Mouse (Mus musculus) midbrain, embryonic 14.5 days (tissue): ENCODE results near the gene Pak2. TPM values are rescaled to one million over a fixed set of nuclear protein-coding genes. Genes with fewer than 3 reads are reported as not detected.
"Not testable (repeated sequence)": the region's sequence is repeated elsewhere in the genome, so short reads cannot be mapped to it uniquely, and the experiment has no call there.

Experiments
- ATAC-seq: fragments of 200-750 bp; cut with Nextera tagmentation; 2 replicates; pipeline ENCODE4 v1.8.0; 2017; ENCODE audit warnings: moderate number of reproducible peaks, moderate library complexity; ENCODE audit not compliant: low FRiP score, low TSS enrichment
- DNase-seq: peaks from one replicate; pipeline ENCODE4 v3.0.0-alpha.2; 2015
- H3K27ac ChIP-seq: fragments of 300-500 bp; sonication (generic); replicated peaks from 2 replicates; pipeline ENCODE4 v1.5.1; 2014; ENCODE audit warnings: mild to moderate bottlenecking, low read depth, low read length, moderate library complexity
- H3K27me3 ChIP-seq: fragments of 300-500 bp; sonication (generic); 2 replicates; pipeline ENCODE4 v1.6.1; 2014; ENCODE audit warnings: low read length, control low read depth, mixed read lengths; ENCODE audit not compliant: control insufficient read depth, insufficient read depth
- H3K36me3 ChIP-seq: fragments of 300-500 bp; sonication (generic); 2 replicates; pipeline ENCODE4 v1.6.1; 2014; ENCODE audit warnings: low read length, control low read depth; ENCODE audit not compliant: control insufficient read depth, insufficient read depth
- H3K4me1 ChIP-seq: fragments of 300-500 bp; sonication (generic); 2 replicates; pipeline ENCODE4 v1.6.1; 2014; ENCODE audit warnings: mild to moderate bottlenecking, antibody characterized with exemption, low read length, control low read depth; ENCODE audit not compliant: control insufficient read depth, insufficient read depth
- H3K4me2 ChIP-seq: fragments of 300-500 bp; sonication (generic); 2 replicates; pipeline ENCODE4 v1.6.1; 2014; ENCODE audit warnings: mild to moderate bottlenecking, low read length, moderate library complexity
- H3K4me3 ChIP-seq: fragments of 300-500 bp; sonication (generic); replicated peaks from 2 replicates; pipeline ENCODE4 v1.5.1; 2014; ENCODE audit warnings: low read depth, low read length
- H3K9ac ChIP-seq: fragments of 300-500 bp; sonication (generic); replicated peaks from 2 replicates; pipeline ENCODE4 v1.6.1; 2014; ENCODE audit warnings: mild to moderate bottlenecking, low read length, moderate library complexity
- H3K9me3 ChIP-seq: fragments of 300-500 bp; sonication (generic); 2 replicates; pipeline ENCODE4 v1.6.1; 2016; ENCODE audit warnings: low read length, control low read depth, mixed read lengths; ENCODE audit not compliant: control insufficient read depth
- WGBS: fragments of 180-500 bp; shearing (Covaris S2); extraction: QIAGEN DNeasy Blood & Tissue Kit; methylation state at CpG from one replicate; pipeline ENCODE4 v1.1.7; 2014; 5-methylcytosine and 5-hydroxymethylcytosine counted together
- polyA plus RNA-seq: library from polyadenylated mRNA; unstranded; fragments of >200 nt; fragmentation: Nextera tagmentation; extraction: Ambion mirVana; gene quantifications from 2 replicates; pipeline ENCODE4 v1.2.1, GENCODE M21; 2014

Gene Pak2
- polyA plus RNA-seq, 1 experiment from 2014 or later, result 47.2 TPM

- no peak for DNase-seq
- WGBS, result 93% methylated on average over 13 of the region's 13 CpGs
- Histone ChIP-seq H3K4me2 (no peak overlapping the region), H3K4me1 (peaks cover 14% of the 10 kb centered on the region), H3K27ac (no peak overlapping the region), H3K4me3 (no peak overlapping the region), H3K36me3 (peaks cover 39% of the 10 kb centered on the region), H3K27me3 (no peaks in the 10 kb centered on the region), H3K9ac (no peak overlapping the region), H3K9me3 (no peaks in the 10 kb centered on the region)
- no peak for ATAC-seq
Measured at GRCm38 (mm10) chr16:32102295-32102694, 23.2 kb upstream of the Pak2 start.

GRCm38 (mm10) chr16:32099638-32100150 lies 20.6 kb upstream of the Pak2 start, which contains the start of the genes Pigx and Cep19:
Gene Pigx (minus strand): TSS chr16:32099740.
Gene Cep19 (plus strand): TSS chr16:32099800.
- ATAC-seq (peak; percentile 97), DNase-seq (peak; percentile 97)
- Histone ChIP-seq H3K27me3 (no peaks in the 10 kb centered on the region), H3K9me3 (no peaks in the 10 kb centered on the region), H3K27ac (peak within 1 kb of the TSS; percentile 80), H3K4me1 (peaks cover 14% of the 10 kb centered on the region), H3K9ac (peak within 1 kb of the TSS; percentile 84), H3K36me3 (peaks cover 28% of the 10 kb centered on the region), H3K4me2 (peak within 1 kb of the TSS; percentile 80), H3K4me3 (peak within 1 kb of the TSS; percentile 98)
- under 1% methylated on average over 34 of the region's 34 CpGs for WGBS

GRCm38 (mm10) chr16:32098897-32099637 lies 19.9 kb upstream of the Pak2 start:
- DNase-seq (no peak), ATAC-seq (peak; percentile 80)
- peak overlapping the region; percentile 80 for H3K4me2 ChIP-seq
- H3K4me1 ChIP-seq, result peaks cover 14% of the 10 kb centered on the region
- peak overlapping the region; percentile 98 for H3K4me3 ChIP-seq
- peaks cover 27% of the 10 kb centered on the region for H3K36me3 ChIP-seq
- peak overlapping the region; percentile 80 for H3K27ac ChIP-seq
- no peaks in the 10 kb centered on the region for H3K27me3 ChIP-seq
- peak overlapping the region; percentile 84 for H3K9ac ChIP-seq
- under 1% methylated on average over 39 of the region's 39 CpGs for WGBS
- no peaks in the 10 kb centered on the region for H3K9me3 ChIP-seq

GRCm38 (mm10) chr16:32097757-32098156 lies 18.6 kb upstream of the Pak2 start:
- not testable (repeated sequence) for H3K9me3 ChIP-seq, H3K27me3 ChIP-seq, DNase-seq, H3K27ac ChIP-seq, H3K9ac ChIP-seq, ATAC-seq, H3K4me3 ChIP-seq, H3K4me2 ChIP-seq
- WGBS, result 93% methylated on average over 2 of the region's 2 CpGs
- Histone ChIP-seq H3K36me3 (peaks cover 14% of the 10 kb centered on the region), H3K4me1 (peaks cover 14% of the 10 kb centered on the region)

- WGBS, result 97% methylated on average over 7 of the region's 7 CpGs
- ATAC-seq, result no peak
- peaks cover 63% of the 10 kb centered on the region for H3K36me3 ChIP-seq
- H3K4me1 ChIP-seq, result no peaks in the 10 kb centered on the region
- DNase-seq, result no peak
- no peak overlapping the region for H3K27ac ChIP-seq
- no peak overlapping the region for H3K4me3 ChIP-seq
- no peaks in the 10 kb centered on the region for H3K27me3 ChIP-seq
- no peak overlapping the region for H3K9ac ChIP-seq
- no peak overlapping the region for H3K4me2 ChIP-seq
- H3K9me3 ChIP-seq, result no peaks in the 10 kb centered on the region
Measured at GRCm38 (mm10) chr16:32091466-32091865, 12.3 kb upstream of the Pak2 start.

GRCm38 (mm10) chr16:32087629-32088443 lies 8.7 kb upstream of the Pak2 start:
- H3K27me3 ChIP-seq, result no peaks in the 10 kb centered on the region
- no peaks in the 10 kb centered on the region for H3K9me3 ChIP-seq
- DNase-seq (no peak), ATAC-seq (no peak)
- no peak overlapping the region for H3K9ac ChIP-seq
- peaks cover 86% of the 10 kb centered on the region for H3K36me3 ChIP-seq
- no peak overlapping the region for H3K27ac ChIP-seq
- no peak overlapping the region for H3K4me2 ChIP-seq
- no peak overlapping the region for H3K4me3 ChIP-seq
- WGBS, result 94% methylated on average over 17 of the region's 17 CpGs
- H3K4me1 ChIP-seq, result no peaks in the 10 kb centered on the region

GRCm38 (mm10) chr16:32078408-32078990 lies 643 bp downstream of the Pak2 start:
- Histone ChIP-seq H3K9ac (peak overlapping the region; percentile 97), H3K36me3 (peaks cover 6% of the 10 kb centered on the region; the same call in 1 of the 2 replicates), H3K4me3 (peak overlapping the region; percentile 89), H3K4me1 (peaks cover 20% of the 10 kb centered on the region), H3K27me3 (no peaks in the 10 kb centered on the region), H3K9me3 (no peaks in the 10 kb centered on the region), H3K27ac (peak overlapping the region; percentile 93), H3K4me2 (peak overlapping the region; percentile 81)
- DNase-seq, result peak; percentile 67
- WGBS, result under 1% methylated on average over 30 of the region's 30 CpGs
- ATAC-seq, result no peak

GRCm38 (mm10) chr16:32077648-32078407 lies 1.3 kb downstream of the Pak2 start:
- H3K27ac ChIP-seq, result no peak overlapping the region
- no peaks in the 10 kb centered on the region for H3K27me3 ChIP-seq
- peaks cover 20% of the 10 kb centered on the region for H3K4me1 ChIP-seq
- H3K4me3 ChIP-seq, result peak overlapping the region; percentile 89
- H3K36me3 ChIP-seq, result 0 out of 2 replicates have a peak, but pooled peaks cover 3% of the 10 kb centered on the region
- H3K4me2 ChIP-seq, result peak overlapping the region; percentile 81
- H3K9me3 ChIP-seq, result no peaks in the 10 kb centered on the region
- no peak for ATAC-seq
- H3K9ac ChIP-seq, result peak overlapping the region; percentile 97
- DNase-seq, result peak; percentile 8
- WGBS, result 12% methylated on average over 13 of the region's 13 CpGs
